Mouse (Mus musculus) cerebellum, adult 11 months (tissue): ENCODE results near the gene Ruvbl1.
A peak's percentile ranks its signal among the peaks of the same experiment; 100 is the strongest.

Source experiments
- DNase-seq: peaks from one replicate; pipeline ENCODE4 v3.0.0; 2022

Ruvbl1 gene

DNA sequence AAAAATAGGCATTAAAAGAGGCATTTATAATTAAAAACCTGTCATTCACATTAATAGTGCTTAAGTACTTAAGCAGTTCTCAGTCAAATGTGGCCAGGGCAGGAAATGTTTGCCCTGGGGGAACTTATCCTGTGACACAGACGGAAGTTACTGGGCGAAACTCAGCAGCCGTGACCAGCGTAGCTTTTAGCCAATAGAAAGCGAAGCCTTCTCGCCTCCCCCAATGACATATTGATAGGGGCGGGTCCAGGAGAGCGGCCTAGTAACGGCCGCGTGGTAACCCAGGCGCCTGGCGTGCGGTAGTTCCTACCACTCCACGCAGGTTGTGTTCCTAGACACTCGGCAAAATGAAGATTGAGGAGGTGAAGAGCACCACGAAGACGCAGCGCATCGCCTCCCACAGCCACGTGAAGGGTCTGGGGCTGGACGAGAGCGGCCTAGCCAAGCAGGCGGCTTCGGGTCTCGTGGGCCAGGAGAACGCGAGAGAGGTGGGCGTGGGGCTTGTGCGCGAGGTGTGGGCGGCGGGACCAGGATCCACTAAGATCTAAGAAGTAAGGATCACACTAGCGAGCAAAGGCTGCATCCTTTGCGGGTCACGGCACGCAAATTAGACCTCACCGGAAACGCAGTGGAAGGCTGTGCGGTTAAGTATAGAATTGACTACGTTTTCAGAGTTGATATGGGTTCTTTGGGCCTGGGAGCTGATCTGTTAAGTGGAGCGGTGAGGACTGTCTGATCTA is at the start of gene Ruvbl1:
Gene Ruvbl1 (plus strand): TSS at position 229 of the 740 bp plus-strand sequence.
- DNase-seq: peak; percentile 89

DNA sequence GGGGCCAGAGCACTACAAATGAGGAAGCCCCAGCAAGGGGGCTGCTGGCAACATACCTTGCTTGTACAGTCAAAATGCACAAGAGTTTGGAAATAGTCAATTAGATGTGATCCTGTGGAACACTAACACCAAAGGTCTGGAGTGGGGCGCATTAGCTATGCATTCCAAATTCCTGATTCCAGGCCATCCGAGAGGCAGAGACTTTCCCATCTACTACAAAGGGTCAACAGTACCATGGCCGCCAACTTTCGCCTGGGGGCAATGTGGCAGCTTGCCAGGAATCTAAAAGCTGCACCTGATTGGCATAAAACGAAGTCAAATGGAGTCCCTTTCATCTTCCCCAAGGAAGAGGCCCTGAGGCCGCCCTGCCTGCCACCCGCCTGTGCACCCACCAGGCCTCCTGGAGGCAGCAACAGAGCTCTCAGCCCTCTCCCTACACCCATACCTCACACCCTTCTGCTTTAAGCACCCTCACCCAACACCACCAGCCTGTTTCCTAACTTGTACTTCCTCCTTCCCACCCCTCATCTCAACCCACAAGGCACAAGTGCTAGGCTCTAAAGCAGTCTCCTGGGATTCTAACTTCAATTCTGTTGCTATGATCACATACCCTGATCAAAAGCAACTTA is 49.0 kb upstream of the Ruvbl1 start:
- no peak for DNase-seq

DNA sequence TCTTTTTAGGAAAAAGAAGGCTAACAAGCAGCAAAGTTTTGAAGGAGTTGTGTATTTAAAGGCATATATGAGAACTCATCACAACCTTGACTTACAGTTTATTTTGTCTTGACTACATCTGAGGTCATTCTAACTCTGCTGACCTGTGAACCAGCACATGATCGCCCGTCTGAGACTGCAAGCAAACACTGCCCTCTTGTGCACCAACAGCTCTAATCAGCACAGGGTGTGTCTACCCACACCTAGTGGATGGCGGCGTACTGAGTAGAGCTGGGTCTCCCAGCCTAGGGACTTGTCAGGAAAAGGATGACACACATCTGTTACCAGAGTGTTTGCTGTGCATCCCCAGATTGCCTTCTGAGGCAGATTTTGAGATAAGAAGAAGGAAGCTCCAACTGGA is 34.0 kb upstream of the Ruvbl1 start:
- DNase-seq: no peak

DNA sequence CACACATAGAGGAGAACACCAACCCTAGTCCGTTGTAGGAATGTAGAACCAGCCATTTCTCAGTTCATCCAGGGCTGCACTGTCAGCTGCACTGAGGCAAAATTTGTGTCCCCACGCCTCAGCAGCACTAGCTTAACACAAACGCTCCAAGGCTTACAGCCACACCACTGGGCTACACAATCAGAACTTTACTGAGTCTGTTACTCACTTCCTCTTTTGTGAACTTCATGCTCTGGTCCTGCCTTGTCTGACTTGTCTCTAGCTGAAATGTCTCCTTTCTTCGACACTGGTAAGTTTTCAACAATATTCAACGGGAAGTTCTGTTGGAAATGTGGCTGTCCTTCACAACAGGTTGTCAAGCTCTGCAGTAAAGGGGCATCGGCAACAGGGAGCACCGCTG is 29.6 kb upstream of the Ruvbl1 start:
- no peak for DNase-seq

DNA sequence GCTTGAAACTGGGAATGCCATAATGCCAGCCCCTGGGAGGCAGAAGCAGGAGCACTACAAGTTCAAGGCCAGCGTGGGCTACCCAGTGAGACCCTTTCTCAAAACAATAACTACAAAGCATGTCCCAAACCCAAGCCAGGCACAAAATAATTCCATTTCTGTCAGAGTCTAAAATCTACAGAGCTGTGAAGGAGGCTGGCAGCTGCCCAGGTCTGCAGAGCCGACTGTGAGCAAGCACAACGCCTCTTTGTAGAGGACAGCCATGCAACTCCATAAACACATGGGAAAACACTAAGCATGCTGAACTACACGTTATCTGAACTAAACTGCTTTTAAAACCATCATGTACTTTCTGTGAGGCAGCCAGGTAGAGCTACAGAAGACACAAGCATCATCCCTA is 26.2 kb upstream of the Ruvbl1 start:
- no peak for DNase-seq

DNA sequence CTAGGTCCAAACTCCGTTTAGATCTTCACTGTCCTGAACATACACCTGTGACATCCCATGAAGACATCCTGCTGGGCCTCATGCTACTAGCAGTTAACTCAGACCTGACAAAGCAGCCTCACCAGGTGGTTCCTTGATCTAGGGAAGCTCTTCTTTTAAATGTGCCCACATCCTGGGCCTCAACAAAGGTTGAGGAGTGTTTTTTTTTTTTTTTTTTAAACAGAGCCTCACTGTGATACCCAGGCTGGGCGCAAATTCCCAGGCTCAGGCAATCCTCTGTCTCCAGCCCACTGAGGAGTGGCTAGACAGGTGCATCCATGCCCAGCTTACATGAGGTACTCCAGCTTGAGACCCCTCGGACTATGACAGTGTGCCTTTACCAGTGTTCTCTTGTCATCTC is 22.7 kb upstream of the Ruvbl1 start:
- no peak for DNase-seq

DNA sequence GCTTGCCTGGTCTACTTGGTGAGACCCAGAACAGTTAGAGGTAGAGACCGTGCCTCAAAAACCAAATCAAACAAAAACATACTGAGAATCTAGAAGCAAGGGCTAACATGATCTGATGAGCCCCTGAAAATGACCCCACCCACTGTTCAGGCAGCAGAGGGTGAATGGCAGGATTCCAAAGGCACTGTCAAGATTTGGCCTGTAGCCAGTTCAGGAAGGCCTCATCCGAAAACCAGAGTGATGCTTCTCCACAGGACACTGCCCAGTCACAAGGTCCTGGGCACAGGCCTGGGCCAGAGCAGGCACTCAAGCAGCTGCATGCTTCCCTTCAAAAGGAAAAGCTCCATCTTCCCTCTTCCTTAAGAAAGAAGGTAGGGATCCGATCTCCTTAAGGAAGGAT is 21.8 kb upstream of the Ruvbl1 start:
- DNase-seq: no peak

DNA sequence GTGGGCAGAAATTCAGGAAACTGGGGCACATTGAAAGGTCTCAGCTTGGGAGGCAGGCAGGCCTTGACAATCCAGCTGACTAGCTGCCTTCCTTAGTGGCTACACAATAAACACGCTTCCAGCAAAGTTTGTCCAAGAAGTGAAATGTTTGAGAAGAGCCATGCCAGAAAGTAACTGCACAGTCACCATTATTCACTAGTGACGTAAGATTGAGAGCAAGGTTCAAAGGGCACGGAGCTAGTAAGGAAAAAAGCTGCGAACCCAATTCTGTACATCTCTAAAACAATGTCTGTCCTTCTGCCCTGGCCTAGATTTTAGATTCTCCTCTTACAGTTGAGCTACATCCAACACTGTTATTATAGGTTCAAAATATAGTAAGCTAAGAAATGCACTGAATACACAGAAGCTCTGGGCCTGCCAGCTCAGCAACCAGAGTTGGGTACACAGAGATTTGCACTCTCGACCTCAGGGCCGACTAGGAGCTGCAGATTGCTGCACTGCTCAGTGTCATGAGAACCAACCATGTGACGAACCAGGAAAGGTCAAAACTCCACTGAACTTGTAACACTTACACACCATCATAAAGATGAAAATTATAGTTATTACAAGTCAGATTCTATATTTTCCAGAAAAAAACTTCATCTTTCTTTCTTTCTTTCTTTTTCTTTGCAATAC is 21.0 kb upstream of the Ruvbl1 start:
- no peak for DNase-seq

DNA sequence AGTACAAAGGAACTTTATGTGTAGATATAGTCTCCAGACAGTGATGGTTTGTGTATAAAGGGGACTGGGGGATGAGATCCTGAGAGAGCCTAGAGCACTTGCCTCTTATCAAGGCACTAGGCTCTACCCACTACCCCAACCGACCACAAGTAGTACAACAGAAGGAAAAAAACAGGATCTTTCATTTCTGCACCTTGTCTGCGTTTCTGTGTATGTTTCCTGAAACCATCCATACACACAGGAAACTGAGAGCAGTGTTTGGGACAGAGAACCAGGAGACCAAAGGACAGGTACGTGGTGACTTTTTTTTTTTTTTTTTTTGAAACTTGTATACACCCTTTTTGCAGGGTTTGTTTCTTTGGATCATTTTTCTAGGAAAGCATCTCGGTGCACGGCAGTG is 19.5 kb upstream of the Ruvbl1 start:
- no peak for DNase-seq

DNA sequence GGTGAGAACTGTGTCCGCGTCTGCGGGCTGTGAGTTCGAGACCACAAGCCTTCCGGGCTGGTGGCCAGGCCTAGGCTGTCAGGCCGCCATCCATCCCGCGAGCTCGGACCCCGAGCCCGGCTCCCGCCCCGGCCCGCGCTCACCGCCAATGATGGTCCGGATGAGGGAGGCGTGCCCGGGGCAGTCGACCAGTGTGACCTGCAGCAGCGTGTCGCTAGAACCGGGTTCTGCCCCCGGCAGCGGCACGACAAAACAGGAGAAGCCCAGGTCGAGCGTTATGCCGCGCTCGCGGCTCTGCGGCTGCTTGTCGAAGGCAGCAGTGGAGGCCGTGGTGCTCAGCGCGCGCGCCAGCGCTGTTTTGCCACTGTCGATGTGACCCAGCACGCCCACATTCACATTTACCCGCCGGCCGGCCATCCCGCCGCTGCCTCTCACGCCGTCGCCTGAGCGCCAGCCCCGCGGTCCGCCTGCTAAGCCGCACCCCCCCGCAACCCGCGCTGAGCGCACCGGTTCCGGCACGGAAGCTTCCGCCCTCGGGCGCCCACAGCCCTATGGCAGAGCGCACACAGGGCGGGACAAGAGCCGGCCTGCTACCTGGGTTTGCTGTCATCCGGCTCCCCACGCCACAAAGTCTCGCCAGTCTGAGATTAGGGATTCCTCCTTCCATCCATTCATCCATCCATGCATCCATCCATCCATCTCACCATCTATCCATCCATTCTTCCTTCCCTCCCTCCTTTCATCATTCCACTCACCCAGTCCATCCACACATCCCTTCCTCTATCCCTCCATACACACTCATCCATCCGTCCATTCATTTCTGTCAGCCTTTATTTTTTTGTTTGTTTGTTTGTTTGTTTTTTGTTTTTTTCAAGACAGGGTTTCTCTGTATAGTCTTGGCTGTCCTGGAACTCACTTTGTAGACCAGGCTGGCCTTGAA is 18.9 kb upstream of the Ruvbl1 start, which contains the start of gene Eefsec:
Gene Eefsec (minus strand): TSS at position 477 of the 940 bp plus-strand sequence.
- DNase-seq: peak; percentile 79

DNA sequence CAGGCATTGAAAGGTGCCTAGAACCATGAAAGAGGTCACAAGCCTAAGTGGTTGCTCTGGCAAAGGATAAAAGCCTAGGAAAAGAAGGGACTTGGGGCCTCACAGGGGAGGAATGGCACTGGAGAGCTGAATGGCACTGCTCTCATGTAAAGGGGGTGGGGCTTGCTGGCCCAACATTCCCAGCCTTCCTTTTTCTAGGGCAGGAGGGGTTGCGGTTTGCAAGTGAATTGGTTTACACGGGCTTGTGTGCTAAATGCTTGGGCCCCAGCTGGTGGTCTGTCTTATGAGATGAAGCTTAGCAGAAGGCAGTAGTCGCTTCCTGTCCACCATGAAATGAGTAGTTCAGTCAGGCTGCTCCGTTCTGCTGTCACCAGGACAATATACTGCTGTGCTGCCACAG is 17.8 kb upstream of the Ruvbl1 start:
- DNase-seq: no peak

DNA sequence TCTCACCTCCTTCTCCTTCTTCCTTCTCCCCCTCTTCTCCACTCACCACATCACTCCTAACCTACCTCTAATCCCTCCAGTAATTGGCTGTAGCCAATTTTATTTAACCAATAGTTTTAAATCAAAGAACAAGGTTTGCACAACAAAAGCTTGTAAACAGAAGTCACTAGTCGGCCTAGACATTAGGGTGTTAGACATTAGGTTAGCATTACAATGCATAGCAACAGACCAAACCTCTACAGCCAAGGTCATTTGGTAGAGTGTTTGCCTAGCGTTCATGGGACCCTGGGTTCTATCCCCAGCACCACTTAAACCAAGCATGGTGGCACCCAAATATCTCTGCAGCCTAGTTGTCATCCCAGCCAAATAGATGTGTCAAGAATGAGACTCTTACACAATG is 10.7 kb upstream of the Ruvbl1 start:
- no peak for DNase-seq

DNA sequence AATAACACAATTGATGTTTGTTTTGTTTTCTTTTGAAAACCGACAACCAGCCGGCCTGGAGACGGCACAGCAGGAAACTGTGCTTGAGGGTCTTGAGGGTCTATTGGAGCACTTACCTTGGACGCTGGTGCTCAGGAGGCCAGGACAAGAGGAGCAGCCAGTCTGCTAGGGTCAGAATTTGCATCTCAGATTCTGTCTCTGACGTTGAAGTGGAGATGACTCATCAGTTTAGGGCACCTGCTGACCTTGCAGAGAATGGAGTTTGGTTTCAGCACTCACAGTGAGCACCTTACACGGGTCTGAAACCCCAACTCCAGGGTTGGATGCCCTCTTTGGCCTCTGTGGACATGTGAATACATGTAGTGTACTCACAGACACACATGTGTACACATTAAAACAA is 4.7 kb downstream of the Ruvbl1 start:
- no peak for DNase-seq

DNA sequence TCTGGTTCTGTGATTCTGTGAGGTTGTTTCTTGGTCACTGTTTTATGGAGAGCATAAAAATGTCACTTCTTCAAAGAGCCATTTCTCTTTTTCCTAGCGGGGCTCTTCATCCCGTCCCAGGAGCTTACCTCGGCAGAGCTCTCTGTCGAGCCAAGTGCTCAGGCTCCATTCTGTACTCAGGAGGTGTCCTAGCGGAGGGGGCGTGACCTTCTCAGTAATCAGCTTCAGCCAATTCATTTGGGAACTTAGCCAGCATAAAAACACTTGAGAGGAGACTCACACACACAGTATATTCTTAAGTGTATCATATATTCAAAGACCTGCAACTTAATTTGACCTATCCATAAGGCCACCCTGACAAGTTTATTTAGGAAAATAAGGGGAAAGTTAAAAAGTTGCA is 15.2 kb downstream of the Ruvbl1 start:
- no peak for DNase-seq

DNA sequence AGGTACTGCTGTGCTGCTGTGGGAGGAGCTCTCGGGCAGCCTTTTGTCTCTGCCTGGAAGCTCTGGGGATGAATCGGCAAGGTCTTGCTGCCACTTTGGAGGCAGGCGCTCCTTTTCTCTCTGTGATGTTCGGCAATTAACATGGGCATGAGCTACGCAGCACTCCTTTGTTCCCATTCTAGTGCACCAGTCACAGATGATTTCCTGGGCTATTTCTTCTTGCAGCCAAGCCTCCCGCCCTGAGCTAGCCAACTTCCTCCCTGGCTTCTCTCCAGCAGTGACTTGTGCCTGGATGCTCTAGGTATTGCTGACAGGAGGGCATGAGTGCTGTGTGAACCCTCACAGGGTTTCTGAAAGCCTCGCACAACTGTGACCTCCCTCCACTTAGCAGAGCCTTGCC is 17.9 kb downstream of the Ruvbl1 start:
- DNase-seq: peak; percentile 73

DNA sequence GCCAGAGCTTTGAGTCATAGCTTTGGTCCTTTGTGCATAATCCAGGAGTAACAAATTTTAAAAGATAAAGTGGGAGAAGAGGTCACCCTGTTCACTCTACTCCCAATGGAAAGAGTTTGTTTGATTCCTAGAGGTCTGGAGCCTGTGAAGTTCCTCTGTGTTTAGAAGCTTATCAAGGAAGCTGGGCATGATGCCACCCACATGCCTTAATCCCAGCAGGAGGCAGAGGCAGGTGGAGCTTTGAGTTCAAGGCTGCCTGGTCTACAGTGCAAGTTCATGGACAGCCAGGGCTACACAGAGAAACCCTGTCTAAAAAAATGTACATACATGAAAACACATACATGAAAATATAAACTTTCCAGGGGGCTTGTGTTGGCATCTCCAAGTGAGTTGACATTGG is 18.7 kb downstream of the Ruvbl1 start:
- DNase-seq: no peak

DNA sequence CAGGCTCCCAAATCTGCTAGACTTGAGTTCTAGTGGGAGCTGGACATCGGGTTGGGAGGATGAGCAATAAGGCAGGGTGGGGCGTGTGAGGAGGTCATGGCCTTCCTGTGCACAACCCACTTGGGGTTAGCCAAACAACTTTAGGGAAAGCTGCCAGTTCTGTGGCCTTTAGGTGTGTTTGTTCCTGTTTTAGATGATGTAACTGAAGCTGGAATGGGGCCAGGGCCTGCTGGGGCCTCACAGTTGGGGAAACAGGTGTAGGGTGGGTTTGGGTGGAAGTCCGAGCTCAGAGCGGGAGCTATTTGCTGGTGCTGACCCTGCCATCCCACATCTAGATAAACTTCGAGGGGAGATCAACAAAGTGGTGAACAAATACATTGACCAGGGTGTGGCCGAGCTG is 20.2 kb downstream of the Ruvbl1 start:
- no peak for DNase-seq

DNA sequence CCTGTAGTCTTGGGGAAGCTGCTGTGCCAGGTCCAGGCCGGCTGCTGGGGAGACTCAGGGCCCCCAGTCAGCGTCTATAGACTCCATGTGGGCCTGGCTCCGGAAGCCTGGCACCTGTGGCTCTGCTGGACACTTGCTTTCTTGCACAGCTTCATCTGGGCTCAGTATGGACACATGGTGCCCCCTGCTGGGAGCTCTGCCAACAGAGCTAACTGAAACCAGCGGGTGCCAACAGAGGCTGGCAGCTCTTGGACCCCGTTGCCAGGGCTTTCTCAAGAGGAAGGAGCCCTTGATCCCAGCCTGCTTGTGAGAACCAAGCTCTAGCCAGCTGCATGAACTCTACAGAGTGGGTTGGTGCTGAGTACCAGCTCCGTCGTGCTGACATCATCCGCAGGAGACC is 21.7 kb downstream of the Ruvbl1 start:
- DNase-seq: peak; percentile 63

DNA sequence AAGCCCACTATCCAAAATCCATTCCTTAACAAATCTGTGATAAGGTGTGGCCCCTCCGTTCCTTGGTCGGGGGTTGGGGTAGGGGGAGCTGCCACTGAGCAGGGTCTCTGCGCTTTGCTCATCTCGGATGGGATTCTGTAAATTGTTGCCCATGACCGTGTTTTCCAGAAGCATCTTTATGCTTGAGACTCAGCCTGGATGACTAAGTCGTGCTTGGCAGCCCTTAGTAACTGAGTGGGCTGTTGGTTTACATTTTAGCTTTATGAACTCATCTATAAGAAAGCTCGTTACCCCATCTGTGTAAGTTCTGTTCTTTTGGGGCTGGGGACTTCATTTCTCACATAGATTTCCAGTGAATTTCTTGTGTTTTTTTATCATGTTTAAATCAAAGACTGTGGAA is 23.8 kb downstream of the Ruvbl1 start:
- DNase-seq: no peak

DNA sequence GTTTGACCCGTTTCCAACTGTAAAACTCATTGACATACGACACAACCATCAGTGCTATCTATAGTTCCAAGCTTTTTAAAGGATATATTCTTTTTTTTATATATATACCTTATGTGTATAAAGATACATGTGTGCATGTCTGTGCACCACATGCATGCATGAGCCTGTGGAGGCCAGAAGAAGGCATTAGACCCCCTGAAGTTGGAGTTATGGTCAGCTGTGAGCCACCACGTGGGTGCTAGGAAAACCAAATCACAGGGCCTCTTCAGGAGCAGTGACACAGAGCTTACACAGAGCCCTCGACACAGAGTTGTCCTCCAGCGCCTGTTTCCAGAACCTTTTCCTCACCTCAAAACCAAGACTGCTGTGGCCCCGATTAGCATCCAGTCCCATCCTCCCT is 24.6 kb downstream of the Ruvbl1 start:
- no peak for DNase-seq

DNA sequence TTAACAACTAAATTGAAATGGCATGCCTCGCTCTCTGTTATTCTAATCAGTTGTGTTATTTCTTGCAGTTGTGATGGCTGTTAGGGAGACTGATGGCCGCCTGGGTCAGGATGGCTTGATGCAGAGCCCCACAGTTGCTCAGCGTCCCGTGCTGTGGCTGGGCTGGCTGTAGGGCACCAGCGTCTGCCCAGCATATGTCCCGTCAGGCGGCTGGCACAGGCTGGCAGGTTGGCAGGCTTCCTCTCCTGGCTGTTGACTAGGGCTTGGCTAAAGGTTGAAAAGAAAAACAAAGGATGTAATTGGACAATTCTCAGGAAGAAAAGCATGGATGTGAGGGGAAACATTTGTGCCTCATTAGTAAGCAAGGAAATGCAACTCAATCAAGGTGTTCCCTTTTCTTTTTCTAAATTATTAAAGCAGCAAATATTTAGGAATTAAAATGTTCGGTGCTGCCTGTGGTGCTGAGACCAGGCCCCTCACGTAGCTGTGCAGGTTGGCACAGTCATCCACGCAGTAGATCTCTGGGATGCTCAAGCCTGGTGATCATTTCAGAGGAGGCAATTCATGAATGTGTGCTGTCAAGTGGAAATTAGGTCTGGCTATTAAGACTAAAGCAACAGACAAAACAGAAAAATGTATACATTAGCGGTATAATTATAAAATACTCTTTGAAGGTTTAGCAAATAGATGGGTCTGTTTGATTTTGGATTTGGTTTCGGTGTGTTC is 25.6 kb downstream of the Ruvbl1 start:
- peak; percentile 94 for DNase-seq

DNA sequence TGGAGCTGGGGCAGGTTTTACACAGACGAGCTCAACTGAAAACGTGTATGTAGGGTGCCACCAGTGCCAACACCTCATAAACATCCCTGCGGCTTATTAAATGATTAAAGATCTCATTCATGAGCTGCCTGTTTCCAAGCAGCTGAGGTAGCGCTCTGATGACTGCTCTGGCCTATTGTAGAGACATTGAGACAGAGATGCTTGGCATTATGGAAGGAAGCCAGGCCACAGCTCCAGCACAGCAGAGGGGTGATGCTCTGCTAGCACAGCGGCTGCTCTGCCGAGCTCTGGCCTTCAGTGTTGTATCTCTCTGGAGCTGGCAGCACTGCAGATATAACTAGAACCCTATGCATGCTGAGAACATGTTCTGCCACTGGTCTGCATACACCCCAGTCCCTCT is 28.5 kb downstream of the Ruvbl1 start:
- no peak for DNase-seq
